Mouse (Mus musculus): ENCODE measurements around the gene Mkrn1. TPM values are rescaled to one million over a fixed set of nuclear protein-coding genes. Genes with fewer than 3 reads are reported as not detected.

Mkrn1 gene
- 30.9 TPM for polyA plus RNA-seq (2012; fragmentation: generic; extraction: Trizol)
- long read RNA-seq, experiment 1, transcript Mkrn1-203 (3 exons, 751 nt) = minor isoform, 10 of 42 reads
- long read RNA-seq, experiment 1, transcript Mkrn1-201 (8 exons, 3,046 nt) = major isoform, 26 of 42 reads
- long read RNA-seq, experiment 1, partial matches to known transcripts = 1 of 42 reads
- long read RNA-seq, experiment 1, other reads (novel, unspliced or antisense) = 1 of 42 reads
- long read RNA-seq, experiment 2, transcript Mkrn1-201 (8 exons, 3,046 nt) = major isoform, 89 of 110 reads
- long read RNA-seq, experiment 2, transcript Mkrn1-202 (5 exons, 1,511 nt) = minor isoform, 8 of 110 reads
- long read RNA-seq, experiment 2, partial matches to known transcripts = 2 of 110 reads
- long read RNA-seq, experiment 2, other reads (novel, unspliced or antisense) = 9 of 110 reads

DNA sequence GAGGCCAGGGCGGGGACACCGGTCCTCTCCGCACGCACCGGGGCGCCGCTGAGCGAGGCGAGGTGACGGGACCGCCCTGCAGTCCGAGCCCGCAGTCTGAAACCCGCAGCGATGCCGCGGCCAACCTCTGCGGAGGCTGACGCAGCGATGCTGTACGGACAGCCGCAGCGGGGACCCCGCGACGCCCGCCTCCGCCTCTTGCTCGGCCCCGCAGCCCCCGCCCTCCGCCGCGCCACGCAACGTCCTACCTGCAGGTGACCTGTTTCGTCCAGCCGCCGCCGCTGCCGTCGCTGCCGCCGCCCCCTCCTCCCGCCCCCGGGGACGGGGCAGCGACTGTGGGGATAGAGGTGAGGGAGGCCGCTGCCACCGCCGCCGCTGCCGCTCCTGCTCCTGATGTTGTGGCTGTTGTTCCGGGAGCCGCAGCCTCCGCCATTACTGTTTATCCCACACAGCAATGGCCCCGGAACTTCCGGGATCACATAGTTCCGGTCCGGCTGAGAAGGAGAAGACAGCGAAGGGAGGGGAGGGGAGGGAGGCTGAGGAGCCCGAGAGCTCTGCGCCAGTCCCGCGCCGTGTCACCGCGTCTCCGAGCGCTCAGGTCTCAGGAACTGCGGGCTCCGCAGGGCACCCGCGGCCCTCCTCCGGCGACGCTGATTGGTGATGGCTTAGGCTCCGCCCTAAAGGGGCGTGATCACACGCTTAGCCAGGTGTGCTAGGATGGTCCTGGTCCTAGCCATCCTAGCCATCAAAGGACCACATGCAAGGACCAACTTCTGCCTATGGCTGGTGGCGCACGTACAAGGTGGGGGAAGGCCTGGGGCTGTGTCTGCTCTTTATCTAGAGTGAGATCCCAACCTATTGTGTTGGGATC, at the start of gene Mkrn1:
Gene Mkrn1 (minus strand): TSS at position 612 of the 871 bp plus-strand sequence.
- H3ac ChIP-seq (ENCODE audit: control insufficient read depth, insufficient read length, low read depth) = peak within 1 kb of the TSS; percentile 53
- peaks cover 4% of the 10 kb centered on the region for H3K79me2 ChIP-seq (ENCODE audit: control insufficient read depth, insufficient read depth)
- H3K27me3 ChIP-seq (ENCODE audit: control insufficient read depth, insufficient read depth, insufficient read length) = no peaks in the 10 kb centered on the region
- peaks cover 1% of the 10 kb centered on the region for H3K79me3 ChIP-seq (ENCODE audit: low read depth)
- H3K36me3 ChIP-seq (ENCODE audit: control insufficient read depth, insufficient read depth) = no peaks in the 10 kb centered on the region
- H3K4me3 ChIP-seq (ENCODE audit: insufficient read depth, poor library complexity, severe bottlenecking) = peak within 1 kb of the TSS; percentile 84
- TF ChIP-seq MAX (IDR thresholded peaks at IDR 0.05) (no peak), FOSL1 (IDR thresholded peaks at IDR 0.05; ENCODE audit: insufficient read depth, low read length, poor library complexity, severe bottlenecking) (no peak), USF1 (IDR thresholded peaks at IDR 0.05; ENCODE audit: low read depth) (no peak), CTCF (IDR thresholded peaks at IDR 0.05; ENCODE audit: control insufficient read depth, insufficient read depth, insufficient read length) (no peak), MYOG (IDR thresholded peaks at IDR 0.05; ENCODE audit: control insufficient read depth, extremely low read depth, insufficient read length) (no peak), CEBPB (IDR thresholded peaks at IDR 0.05; ENCODE audit: low read depth) (no peak), MYOD1 (IDR thresholded peaks at IDR 0.05; ENCODE audit: control insufficient read depth, insufficient read length, low read depth) (no peak)

DNA sequence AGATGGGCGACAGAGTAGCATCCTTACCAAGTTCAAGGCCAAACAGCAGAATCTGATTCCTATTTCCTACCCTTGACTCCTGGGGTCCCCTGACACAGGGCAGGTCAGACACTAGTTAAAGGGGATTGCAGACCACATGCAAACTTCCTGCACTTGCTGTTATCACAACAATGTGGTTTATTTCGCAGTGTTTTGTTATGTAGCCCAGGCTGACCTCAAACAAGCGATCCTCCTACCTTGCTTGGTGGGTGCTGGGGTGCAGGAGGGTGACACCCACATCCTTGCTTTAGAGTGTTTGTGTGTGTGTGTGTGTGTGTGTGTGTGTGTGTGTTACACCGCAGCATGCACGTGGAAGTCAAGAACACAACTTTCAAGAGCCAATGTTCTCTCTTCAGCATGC, 49.2 kb upstream of the Mkrn1 start:
- Histone ChIP-seq H3K36me3 (ENCODE audit: control insufficient read depth, insufficient read depth) (peaks cover 5% of the 10 kb centered on the region), H3K79me3 (ENCODE audit: low read depth) (no peaks in the 10 kb centered on the region), H3ac (ENCODE audit: control insufficient read depth, insufficient read length, low read depth) (no peak overlapping the region), H3K79me2 (ENCODE audit: control insufficient read depth, insufficient read depth) (no peaks in the 10 kb centered on the region), H3K27me3 (ENCODE audit: control insufficient read depth, insufficient read depth, insufficient read length) (no peaks in the 10 kb centered on the region), H3K4me3 (ENCODE audit: insufficient read depth, poor library complexity, severe bottlenecking) (no peak overlapping the region)
- TF ChIP-seq MYOG (IDR thresholded peaks at IDR 0.05; ENCODE audit: control insufficient read depth, extremely low read depth, insufficient read length) (no peak), MAX (IDR thresholded peaks at IDR 0.05) (no peak)

DNA sequence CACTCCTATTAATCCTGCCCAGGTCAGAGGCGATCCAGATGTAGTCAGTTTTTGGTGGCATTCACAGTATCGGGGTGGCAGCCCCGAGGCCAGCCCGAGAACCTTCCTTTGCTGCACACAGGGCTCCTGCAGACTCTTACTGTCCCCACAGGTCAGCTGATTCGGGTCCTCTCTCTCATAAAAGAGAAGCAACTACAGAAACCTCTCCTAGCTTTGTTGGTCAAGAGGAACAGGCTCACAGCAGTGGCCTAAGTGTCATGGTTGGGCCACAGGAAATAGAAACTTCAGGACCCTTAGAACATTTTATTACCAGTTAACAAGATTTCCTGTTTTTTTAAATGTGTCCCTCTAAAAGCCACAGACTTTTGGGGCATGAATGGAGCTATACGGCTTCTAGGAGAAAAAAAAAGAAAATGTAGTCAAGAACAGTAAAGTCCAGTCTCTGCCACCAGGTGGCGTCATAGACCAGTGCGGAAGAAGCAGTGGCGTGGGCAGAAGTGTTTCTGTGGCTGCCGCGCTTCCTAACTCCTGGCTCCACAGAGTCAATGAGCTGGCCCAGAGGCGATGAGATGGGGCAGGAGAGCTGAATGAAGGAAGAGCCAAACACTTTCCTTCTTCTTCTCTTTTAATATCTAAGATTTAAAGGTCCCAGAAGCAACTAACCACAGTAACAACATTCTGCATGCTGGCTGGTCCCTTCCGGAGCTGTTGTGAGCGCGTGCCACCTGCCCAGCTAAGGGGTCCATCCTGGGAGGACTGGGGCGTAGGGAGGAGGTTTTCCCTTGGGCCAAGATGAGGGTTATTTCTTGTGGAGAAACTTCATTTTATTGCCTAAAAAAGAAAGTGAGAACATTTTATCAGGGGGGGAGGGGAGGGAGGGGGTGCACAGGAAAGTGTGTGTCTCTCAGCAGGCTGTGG, 42.6 kb upstream of the Mkrn1 start:
- no peak overlapping the region for H3K4me3 ChIP-seq (ENCODE audit: insufficient read depth, poor library complexity, severe bottlenecking)
- peaks cover 4% of the 10 kb centered on the region for H3K36me3 ChIP-seq (ENCODE audit: control insufficient read depth, insufficient read depth)
- no peaks in the 10 kb centered on the region for H3K27me3 ChIP-seq (ENCODE audit: control insufficient read depth, insufficient read depth, insufficient read length)
- TF ChIP-seq MYOG (IDR thresholded peaks at IDR 0.05; ENCODE audit: control insufficient read depth, extremely low read depth, insufficient read length) (no peak), MAX (IDR thresholded peaks at IDR 0.05) (no peak), USF1 (IDR thresholded peaks at IDR 0.05; ENCODE audit: low read depth) (no peak), CEBPB (IDR thresholded peaks at IDR 0.05; ENCODE audit: low read depth) (no peak), MYOD1 (IDR thresholded peaks at IDR 0.05; ENCODE audit: control insufficient read depth, insufficient read length, low read depth) (no peak), FOSL1 (IDR thresholded peaks at IDR 0.05; ENCODE audit: insufficient read depth, low read length, poor library complexity, severe bottlenecking) (no peak), CTCF (IDR thresholded peaks at IDR 0.05; ENCODE audit: control insufficient read depth, insufficient read depth, insufficient read length) (peak; percentile 57)
- no peak overlapping the region for H3ac ChIP-seq (ENCODE audit: control insufficient read depth, insufficient read length, low read depth)
- no peaks in the 10 kb centered on the region for H3K79me3 ChIP-seq (ENCODE audit: low read depth)
- no peaks in the 10 kb centered on the region for H3K79me2 ChIP-seq (ENCODE audit: control insufficient read depth, insufficient read depth)

DNA sequence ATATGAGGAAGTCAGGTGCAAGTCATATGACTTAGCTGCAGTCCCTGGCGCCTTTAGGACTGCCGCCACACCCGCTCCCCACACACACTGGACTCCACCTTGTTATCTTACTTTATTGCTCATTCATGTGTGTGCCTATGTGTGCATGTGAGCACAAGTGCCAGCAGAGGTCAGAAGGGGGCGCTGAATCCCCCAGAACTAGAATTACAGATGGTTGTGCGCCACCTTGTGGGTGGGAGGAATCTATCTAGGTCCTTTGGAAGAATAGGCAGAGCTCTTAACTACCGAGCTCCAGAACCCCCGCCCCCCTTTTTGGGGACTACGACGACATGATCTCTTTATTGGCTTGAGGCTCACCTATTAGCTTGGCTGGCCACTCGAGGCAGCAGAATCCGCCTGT, 39.8 kb upstream of the Mkrn1 start:
- H3K79me3 ChIP-seq (ENCODE audit: low read depth) = no peaks in the 10 kb centered on the region
- H3K4me3 ChIP-seq (ENCODE audit: insufficient read depth, poor library complexity, severe bottlenecking) = no peak overlapping the region
- H3K36me3 ChIP-seq (ENCODE audit: control insufficient read depth, insufficient read depth) = peaks cover 4% of the 10 kb centered on the region
- H3K79me2 ChIP-seq (ENCODE audit: control insufficient read depth, insufficient read depth) = no peaks in the 10 kb centered on the region
- H3K27me3 ChIP-seq (ENCODE audit: control insufficient read depth, insufficient read depth, insufficient read length) = no peaks in the 10 kb centered on the region
- no peak overlapping the region for H3ac ChIP-seq (ENCODE audit: control insufficient read depth, insufficient read length, low read depth)
- TF ChIP-seq CEBPB (IDR thresholded peaks at IDR 0.05; ENCODE audit: low read depth) (no peak), MAX (IDR thresholded peaks at IDR 0.05) (no peak), MYOG (IDR thresholded peaks at IDR 0.05; ENCODE audit: control insufficient read depth, extremely low read depth, insufficient read length) (no peak), CTCF (IDR thresholded peaks at IDR 0.05; ENCODE audit: control insufficient read depth, insufficient read depth, insufficient read length) (no peak), USF1 (IDR thresholded peaks at IDR 0.05; ENCODE audit: low read depth) (no peak), FOSL1 (IDR thresholded peaks at IDR 0.05; ENCODE audit: insufficient read depth, low read length, poor library complexity, severe bottlenecking) (no peak), MYOD1 (IDR thresholded peaks at IDR 0.05; ENCODE audit: control insufficient read depth, insufficient read length, low read depth) (no peak)

All from C2C12 (cell line).